Mouse (Mus musculus): Measurements from ENCODE around the gene Cby3.

- TF ChIP-seq CTCF (IDR thresholded peaks at IDR 0.05; ENCODE audit: borderline replicate concordance, insufficient read depth, low read length), result no peak
- TF ChIP-seq POLR2A (IDR thresholded peaks at IDR 0.05; ENCODE audit: low read depth, low read length), result no peak
Measured at GRCm38 (mm10) chr11:50336891-50337290, 17.4 kb upstream of the Cby3 start.
